Mouse (Mus musculus) T-helper 2 cell (primary cell): ENCODE data around the gene Nt5dc3.

Experiments used
- in situ Hi-C: fragments of 300-600 bp; cut with MboI, MseI; formaldehyde crosslinking; loops from one replicate; pipeline ENCODE4 v1.15.1; 2025; ENCODE audit warnings: high pct_unique_total_duplicates

Nt5dc3 gene

GRCm38 (mm10) chr10:86814292-86815131, 35.7 kb downstream of the Nt5dc3 start:
- in situ Hi-C loops = no loop called here

- in situ Hi-C loops = no loop called here
Measured at GRCm38 (mm10) chr10:86815133-86815532, 36.3 kb downstream of the Nt5dc3 start.

GRCm38 (mm10) chr10:86819649-86820165, 40.9 kb downstream of the Nt5dc3 start:
- in situ Hi-C loops = no loop called here

- in situ Hi-C loops = no loop called here
Measured at GRCm38 (mm10) chr10:86821014-86821413, 42.2 kb downstream of the Nt5dc3 start.

GRCm38 (mm10) chr10:86824093-86824492, 45.3 kb downstream of the Nt5dc3 start:
- in situ Hi-C loops = no loop called here

- in situ Hi-C loops = no loop called here
Measured at GRCm38 (mm10) chr10:86824871-86825270, 46.1 kb downstream of the Nt5dc3 start.

GRCm38 (mm10) chr10:86825871-86826522, 47.2 kb downstream of the Nt5dc3 start:
- in situ Hi-C loops = no loop called here

- in situ Hi-C loops = no loop called here
Measured at GRCm38 (mm10) chr10:86826929-86827328, 48.1 kb downstream of the Nt5dc3 start.

GRCm38 (mm10) chr10:86828221-86829135, 49.7 kb downstream of the Nt5dc3 start:
- in situ Hi-C loops = no loop called here

GRCm38 (mm10) chr10:86829515-86829914, 50.7 kb downstream of the Nt5dc3 start:
- in situ Hi-C loops = no loop called here

GRCm38 (mm10) chr10:86836784-86837183, 58.0 kb downstream of the Nt5dc3 start:
- in situ Hi-C loops = no loop called here

- in situ Hi-C loops = no loop called here
Measured at GRCm38 (mm10) chr10:86838827-86839226, 60.0 kb downstream of the Nt5dc3 start.

GRCm38 (mm10) chr10:86842659-86843058, 63.9 kb downstream of the Nt5dc3 start:
- in situ Hi-C loops = no loop called here

- in situ Hi-C loops = no loop called here
Measured at GRCm38 (mm10) chr10:86846926-86847467, 68.2 kb downstream of the Nt5dc3 start.

- in situ Hi-C loops = no loop called here
Measured at GRCm38 (mm10) chr10:86849087-86849486, 70.3 kb downstream of the Nt5dc3 start.

- in situ Hi-C loops = no loop called here
Measured at GRCm38 (mm10) chr10:86849508-86849907, 70.7 kb downstream of the Nt5dc3 start.

GRCm38 (mm10) chr10:86852160-86852559, 73.4 kb downstream of the Nt5dc3 start:
- in situ Hi-C loops = no loop called here

- in situ Hi-C loops = no loop called here
Measured at GRCm38 (mm10) chr10:86853433-86853832, 74.6 kb downstream of the Nt5dc3 start.

GRCm38 (mm10) chr10:86860396-86860795, 81.6 kb downstream of the Nt5dc3 start:
- in situ Hi-C loops = no loop called here

- in situ Hi-C loops = no loop called here
Measured at GRCm38 (mm10) chr10:86862496-86862895, 83.7 kb downstream of the Nt5dc3 start.

GRCm38 (mm10) chr10:86863429-86863828, 84.6 kb downstream of the Nt5dc3 start:
- in situ Hi-C loops = no loop called here
